Mouse (Mus musculus) adrenal gland, adult 2 months (tissue): ENCODE measurements around the gene Pink1. TPM values are rescaled to one million over a fixed set of nuclear protein-coding genes. Genes with fewer than 3 reads are reported as not detected.
"Not testable (repeated sequence)": the region's sequence is repeated elsewhere in the genome, so short reads cannot be mapped to it uniquely, and the experiment has no call there.

Experiments
- DNase-seq: peaks from one replicate; pipeline ENCODE4 v3.0.0; 2021
- polyA plus RNA-seq: library from polyadenylated mRNA; depleted of rRNA; stranded (reverse); fragments of >200 nt; gene quantifications from 2 replicates; pipeline ENCODE4 v1.2.3, GENCODE M21; 2012
- total RNA-seq, 2 experiments: library from RNA; stranded (reverse); gene quantifications; 2 replicates each; pipeline ENCODE4 v1.2.3; 2021

The Pink1 gene
- total and polyA plus RNA-seq, 3 experiments, result 145 to 378 (median 180) TPM

- DNase-seq, result no peak
These were observed 15.9 kb upstream of the Pink1 start for GRCm38 (mm10) chr4:138342048-138342447.

DNA sequence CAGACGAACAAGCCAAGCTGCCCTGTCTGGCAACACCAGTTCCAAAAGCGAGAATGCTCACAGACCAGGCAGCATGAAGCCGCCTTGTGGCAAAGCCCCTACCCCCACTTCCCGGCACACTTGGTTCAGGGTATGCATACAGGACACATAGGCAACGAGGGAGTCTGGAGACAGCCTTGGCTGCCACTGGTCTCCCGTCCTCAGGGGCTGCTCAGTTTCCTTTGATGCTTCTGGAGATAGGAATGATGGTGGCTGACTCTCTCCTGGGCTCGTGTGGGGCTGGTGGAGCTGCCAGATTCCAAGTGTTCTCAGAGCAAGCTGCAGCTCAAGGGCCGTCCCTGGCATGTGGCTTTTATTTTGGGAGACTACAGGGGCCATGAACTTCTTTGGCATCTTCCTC lies 15.3 kb upstream of the Pink1 start:
- no peak for DNase-seq

GRCm38 (mm10) chr4:138339963-138340362 lies 13.9 kb upstream of the Pink1 start:
- peak; percentile 48 for DNase-seq

DNA sequence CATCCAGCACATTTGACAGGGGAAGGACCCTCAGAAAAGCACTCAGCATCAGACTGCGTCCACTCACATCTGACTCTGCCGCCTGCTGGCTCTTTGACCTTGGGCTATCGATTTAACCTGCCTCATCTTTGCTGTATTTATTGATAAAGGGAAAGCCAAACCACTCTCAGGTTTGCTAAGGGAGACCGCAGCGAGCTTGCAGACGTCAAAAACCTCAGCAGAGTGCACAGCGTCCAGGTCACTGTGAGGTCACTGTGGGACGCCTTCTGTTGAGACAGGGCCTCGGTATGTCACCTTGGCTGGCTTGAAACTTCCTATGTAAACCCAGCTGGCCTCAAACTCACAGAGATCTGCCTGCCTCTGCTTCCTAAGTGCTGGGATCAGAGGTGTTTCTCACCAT lies 11.2 kb upstream of the Pink1 start:
- DNase-seq, result no peak

DNA sequence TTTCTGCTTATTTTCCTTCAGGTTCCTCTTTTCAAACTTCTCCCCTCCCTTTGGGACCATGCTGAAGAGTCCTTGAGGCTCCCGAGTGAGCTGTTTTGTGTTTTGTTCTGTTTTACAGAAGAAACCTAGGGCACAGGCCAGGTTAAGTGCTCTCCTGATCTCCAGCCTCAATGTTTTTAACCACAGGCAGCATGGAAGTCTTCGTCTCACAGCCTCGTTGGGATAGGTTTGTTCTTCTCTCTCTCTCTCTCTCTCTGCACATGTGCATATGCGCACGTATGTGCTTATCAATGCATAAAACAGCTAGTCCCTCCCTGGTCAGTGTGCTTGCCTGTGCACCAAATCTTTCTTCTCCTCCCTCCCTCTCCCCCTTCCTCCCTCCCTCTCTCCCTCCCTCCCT lies 10.8 kb upstream of the Pink1 start:
- no peak for DNase-seq

DNA sequence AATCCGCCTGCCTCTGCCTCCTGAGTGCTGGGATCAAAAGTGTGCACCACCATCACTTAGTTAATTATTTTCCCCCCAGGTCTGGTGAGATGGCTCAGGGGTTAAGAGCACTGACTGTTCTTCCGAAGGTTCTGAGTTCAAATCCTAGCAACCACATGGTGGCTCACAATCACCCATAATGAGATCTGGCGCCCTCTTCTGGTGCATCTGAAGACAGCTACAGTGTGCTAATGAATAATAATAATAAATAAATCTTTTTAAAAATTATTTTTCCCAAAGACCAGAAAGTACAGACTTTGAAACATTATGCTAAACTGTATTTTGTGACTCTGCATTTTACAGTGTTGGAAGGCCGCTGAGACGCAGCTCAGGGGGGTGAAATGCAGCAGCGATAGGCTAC lies 9.5 kb upstream of the Pink1 start:
- DNase-seq, result no peak

DNA sequence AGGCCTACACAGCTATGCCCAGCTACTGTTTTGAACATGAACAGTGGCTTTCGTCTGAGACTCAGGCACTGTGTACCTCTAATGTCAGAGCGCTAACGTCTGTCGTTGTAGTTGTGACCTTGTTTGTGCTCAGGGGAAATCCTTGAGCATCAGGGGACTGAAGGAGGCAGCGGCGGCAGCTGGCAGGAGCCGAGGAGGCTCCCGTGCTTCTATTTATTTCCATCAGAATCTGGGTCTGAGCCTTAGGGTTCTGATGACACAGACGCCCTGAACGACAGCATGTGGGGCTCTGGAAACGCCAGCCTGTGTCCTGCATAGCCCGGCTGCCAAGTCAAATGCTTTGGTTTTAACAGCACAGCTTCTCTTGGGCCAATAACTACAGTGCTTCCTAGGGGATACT lies 8.9 kb upstream of the Pink1 start:
- DNase-seq, result no peak

DNA sequence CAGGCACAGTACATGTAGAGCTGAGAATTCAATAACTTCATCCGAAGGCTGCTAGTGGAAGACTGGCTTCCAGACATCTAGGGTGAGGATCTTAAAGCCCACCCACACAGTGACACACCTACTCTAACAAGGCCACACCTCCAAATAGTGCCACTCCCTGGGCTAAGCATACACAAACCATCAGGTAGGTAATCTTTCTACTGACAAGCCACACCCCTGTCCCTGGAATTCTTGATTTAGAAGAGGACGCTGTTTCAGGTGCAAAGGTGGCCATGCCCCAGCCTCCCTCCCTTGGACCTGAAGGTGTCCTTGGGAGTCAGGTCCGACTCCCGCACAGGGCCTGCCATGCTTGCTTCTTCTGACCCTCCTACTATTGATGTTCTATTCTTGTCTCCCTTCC lies 7.0 kb upstream of the Pink1 start:
- no peak for DNase-seq

DNA sequence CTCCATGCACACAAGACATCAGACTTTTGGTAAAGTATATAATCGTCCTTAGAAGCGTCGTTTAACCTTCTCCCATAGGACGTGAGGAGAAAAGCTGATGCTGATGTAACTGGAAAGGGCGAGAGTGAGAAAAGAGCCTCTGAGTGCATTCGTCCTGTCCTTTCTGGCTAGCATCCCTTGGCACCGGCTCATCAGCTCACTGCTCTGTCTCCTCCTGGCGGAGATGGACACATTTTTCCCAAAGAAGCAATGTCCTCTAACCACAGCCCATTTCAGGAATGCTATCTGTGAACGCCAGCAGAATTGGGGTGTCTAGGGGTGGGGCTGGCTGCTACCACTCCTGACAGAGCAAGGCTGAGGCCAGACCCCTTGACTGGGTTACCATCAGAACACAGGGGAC lies 5.5 kb upstream of the Pink1 start:
- no peak for DNase-seq

DNA sequence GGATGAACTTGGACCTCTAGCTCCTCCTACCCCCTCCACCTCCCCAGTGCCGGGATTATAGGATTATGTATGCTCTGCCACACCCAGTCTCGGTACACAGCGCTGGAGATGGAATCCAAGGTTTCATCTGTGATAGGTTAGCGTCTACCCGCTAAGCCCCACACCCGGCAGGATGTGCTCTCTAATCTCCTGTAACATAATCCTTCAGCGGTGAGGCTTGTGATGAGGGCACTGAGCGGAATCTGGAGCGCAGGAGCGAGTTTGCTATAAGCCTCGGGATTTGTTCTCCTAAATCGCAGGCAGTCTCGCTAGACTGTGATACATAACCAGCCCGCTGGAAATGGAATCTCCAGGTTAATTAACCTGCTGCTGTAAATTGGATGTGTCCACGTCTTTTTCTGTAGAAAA lies 4.2 kb upstream of the Pink1 start:
- no peak for DNase-seq

DNA sequence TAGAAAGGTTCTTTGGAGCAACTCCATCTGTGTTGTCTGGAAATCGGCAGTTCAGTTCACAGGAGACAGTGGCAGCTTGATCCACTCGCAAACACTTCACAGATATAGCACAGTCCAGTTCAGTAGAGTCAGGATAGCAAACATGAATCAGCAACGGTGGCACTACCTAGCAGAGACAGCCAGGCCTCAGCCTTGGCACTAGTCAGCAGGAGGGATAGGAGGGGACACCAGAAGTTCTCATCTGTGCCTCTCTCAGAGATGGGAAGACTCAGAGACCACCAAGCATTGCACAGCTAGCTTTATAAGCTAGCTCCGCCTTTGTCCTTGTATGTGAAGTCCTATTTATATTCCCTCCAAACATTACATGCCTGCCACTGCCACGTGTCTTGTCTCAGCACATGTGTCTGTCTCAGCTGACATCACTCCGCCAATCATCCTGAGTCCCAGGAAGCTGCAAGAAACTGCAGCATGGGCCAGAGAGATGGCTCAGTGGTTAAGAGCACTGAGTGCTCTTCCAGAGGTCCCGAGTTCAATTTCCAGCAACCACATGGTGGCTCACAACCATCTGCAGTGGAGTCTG lies 1.9 kb upstream of the Pink1 start:
- no peak for DNase-seq

- DNase-seq, result not testable (repeated sequence)
These were observed 1.0 kb upstream of the Pink1 start for GRCm38 (mm10) chr4:138327155-138327554.

DNA sequence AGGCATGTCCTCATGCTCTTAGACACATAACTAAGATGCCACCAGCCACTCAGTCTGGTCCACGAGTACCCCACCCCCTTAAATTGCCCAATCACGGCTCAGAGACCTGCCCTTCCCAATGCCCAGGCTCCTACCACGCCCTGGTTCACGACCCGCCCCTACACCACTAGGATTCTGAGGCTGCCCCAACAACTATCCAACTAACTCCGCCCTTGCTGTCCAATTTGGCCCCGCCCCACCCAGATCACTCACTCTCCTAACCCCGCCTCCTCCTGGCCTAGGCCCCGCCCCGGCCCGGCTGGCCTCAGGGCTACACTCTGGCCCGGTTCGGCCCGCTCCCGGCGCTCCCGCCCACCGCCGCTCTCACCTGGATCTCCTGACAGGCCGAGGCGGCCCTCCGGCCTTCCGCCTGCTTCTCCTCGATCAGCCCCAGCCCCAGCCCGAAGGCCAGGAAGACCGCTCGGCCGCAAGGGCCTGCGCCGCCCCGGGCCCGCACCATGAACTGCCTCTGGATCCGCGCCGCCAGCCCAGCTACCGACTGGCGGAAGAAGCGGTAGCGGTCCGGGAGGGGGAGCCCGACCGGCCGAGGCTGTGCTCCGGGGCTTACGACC lies 536 bp downstream of the Pink1 start:
- peak; percentile 99 for DNase-seq

DNA sequence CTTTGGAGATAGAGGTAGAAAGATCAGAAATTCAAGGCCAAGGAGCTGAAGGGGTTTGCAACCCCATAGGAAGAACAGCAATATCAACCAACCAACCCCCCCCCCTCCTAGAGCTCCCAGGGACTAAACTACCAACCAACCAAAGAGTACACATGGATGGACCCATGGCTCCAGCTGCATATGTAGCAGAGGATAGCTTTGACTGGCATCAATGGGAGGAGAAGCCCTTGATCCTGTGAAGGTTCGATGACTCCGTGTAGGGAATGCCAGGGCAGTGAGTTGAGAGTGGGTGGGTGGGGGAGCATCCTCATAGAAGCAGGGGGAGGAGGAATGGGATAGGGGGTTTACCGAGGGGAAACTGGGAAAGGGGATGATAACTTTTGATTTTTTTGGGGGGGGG lies 1.7 kb downstream of the Pink1 start:
- DNase-seq, result no peak

DNA sequence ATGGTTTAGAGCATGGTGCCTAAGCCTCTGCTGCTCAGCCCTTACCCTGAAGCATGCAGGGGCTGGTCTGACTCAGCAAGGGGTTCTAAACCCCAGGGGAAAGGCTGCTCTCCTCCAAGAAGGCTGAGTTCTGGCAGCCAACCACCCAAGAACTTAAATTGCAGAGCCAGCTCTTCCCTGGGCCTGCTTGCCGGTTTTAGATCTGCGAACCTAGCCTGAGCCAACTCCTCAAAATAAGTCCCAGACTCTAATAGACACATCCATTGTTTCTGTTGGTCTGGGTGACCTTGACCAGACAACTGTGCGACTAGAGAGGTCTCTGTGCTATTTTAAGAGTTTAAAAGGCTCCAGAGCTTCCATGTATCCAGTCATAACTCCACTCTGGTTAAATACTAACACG lies 2.4 kb downstream of the Pink1 start:
- DNase-seq, result no peak

DNA sequence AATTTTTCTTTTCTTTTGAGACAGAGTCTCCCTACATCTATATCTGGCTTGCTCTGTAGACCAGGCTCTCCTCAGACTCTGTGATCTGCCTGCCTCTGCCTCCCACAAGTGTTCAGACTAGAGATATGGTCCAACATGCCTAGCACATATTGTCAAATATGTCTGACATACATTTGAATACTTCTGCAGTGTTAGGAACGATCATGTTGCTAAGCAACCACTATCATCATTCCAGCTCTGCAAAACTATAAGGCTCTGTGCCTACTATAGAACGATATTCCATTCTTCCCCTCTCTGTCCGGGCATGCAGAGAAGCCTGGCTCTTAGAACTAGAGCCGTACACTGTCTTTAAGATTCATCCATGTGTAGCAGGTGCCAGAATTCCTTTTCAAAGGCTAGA lies 3.4 kb downstream of the Pink1 start:
- no peak for DNase-seq

- no peak for DNase-seq
These were observed 4.6 kb downstream of the Pink1 start for GRCm38 (mm10) chr4:138321488-138321887.

- no peak for DNase-seq
These were observed 5.4 kb downstream of the Pink1 start for GRCm38 (mm10) chr4:138320711-138321110.

- DNase-seq, result peak; percentile 83
These were observed 6.6 kb downstream of the Pink1 start for GRCm38 (mm10) chr4:138319508-138319907.

DNA sequence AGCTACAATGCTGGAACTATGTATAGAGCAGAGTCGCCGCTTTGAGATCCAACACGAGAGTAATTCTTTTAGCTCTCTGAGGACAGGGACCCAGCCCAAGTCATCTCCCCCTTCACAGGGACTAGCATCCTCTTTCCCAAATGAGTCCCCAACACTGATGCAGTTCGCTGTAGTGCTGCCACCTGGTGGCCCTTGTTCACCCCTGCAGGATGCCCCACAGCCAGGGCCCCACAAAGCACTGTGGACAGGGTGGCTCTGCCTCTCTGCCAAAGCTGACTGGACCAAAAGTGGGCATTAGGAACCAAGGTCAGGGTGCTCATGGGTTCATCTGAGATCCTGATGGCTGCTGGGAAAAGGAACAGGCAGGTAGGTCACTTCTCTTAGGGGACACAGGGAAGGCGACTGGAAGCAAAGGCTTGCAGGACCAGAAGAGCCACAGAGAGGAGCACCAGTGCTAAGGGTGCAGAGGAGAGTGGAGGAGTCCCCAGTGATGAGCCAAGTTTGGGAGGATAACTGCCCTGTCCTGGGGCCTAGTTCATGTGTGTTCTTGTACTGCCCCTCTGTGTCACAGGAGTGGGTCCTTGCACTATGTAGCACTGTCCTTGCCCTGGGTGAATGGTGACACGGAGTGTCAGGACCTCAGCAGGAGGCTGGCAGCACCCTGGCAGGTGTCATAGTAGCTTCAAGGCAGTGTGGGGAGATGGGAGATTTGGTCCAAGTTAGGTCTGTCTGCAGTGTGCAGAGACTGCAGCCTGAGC lies 7.4 kb downstream of the Pink1 start:
- peak; percentile 49 for DNase-seq

DNA sequence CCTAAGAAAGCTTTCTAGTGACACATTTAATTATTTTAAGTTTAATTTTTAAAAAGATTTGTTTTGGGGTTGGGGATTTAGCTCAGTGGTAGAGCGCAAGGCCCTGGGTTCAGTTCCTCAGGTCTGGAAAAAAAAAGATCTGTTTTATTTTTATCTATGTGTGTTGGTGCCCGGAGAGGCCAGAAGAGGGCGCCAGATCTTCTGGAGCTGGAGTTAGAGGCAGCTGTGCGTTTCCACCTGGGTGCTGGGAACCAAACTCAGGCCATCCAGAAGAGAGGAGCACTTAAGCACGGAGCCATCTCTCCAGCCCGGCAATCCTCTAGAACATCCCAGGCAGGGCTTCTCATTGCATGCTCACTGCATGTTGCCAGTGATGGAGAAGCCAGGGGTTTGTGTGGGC lies 9.7 kb downstream of the Pink1 start:
- DNase-seq, result no peak

DNA sequence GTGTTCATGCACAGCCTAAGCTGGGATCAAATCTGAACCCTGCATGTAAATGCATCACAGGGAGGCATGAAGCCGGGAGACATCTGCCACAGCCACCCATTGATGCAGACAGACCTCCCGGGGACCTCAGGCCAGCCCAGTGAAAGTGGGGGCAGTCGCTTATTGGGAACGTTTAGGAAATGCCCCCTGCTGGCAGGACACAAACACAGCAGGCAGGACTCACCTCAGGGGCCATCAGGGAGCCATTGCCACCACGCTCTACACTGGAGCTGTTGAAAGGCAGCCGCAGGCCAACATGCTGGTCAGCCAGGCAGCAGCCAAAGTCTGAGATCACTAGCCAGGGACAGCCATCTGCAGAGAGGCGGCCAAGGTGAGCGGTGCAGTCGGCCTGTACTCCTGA lies 10.3 kb downstream of the Pink1 start:
- DNase-seq, result no peak

- no peak for DNase-seq
These were observed 12.3 kb downstream of the Pink1 start for GRCm38 (mm10) chr4:138313795-138314194.

GRCm38 (mm10) chr4:138313021-138313420 lies 13.1 kb downstream of the Pink1 start:
- no peak for DNase-seq
